Mouse (Mus musculus) left cerebral cortex, postnatal 14 days (tissue): ENCODE results near the gene Mta1. TPM values are rescaled to one million over a fixed set of nuclear protein-coding genes. Genes with fewer than 3 reads are reported as not detected.

Experiments
- DNase-seq, 2 experiments: peaks; one replicate each; pipeline ENCODE4 v3.0.0; 2021 to 2022; ENCODE audit warnings: low spot score in 2 of 2, mixed read lengths in 1 of 2
- intact Hi-C: fragments of 180-260 bp; cut with DNase I; formaldehyde crosslinking; loops from one replicate; pipeline ENCODE4 v1.15.1; 2025
- total RNA-seq, 2 experiments: library from RNA; stranded (reverse); gene quantifications; 2 replicates each; pipeline ENCODE4 v1.2.3; 2021

The Mta1 gene
- total RNA-seq, 2 experiments from 2014 or later, result 92.7 to 95.9 TPM

- intact Hi-C loops, result no loop called here
- DNase-seq, result no peak
These were observed 26.6 kb downstream of the Mta1 start for GRCm38 (mm10) chr12:113124726-113125125.

GRCm38 (mm10) chr12:113130732-113131131 lies 32.7 kb downstream of the Mta1 start:
- DNase-seq, result no peak
- intact Hi-C loops, result no loop called here

GRCm38 (mm10) chr12:113131601-113132000 lies 33.5 kb downstream of the Mta1 start:
- intact Hi-C loops, result no loop called here
- no peak for DNase-seq

- intact Hi-C loops, result no loop called here
These were observed 34.5 kb downstream of the Mta1 start for GRCm38 (mm10) chr12:113132567-113132966.

GRCm38 (mm10) chr12:113133260-113133659 lies 35.2 kb downstream of the Mta1 start:
- intact Hi-C loops, result no loop called here
- no peak for DNase-seq

More at GRCm38 (mm10) chr12:113132567-113132966, 34.5 kb downstream of the Mta1 start:
- DNase-seq, result no peak

GRCm38 (mm10) chr12:113133861-113134403 lies 35.9 kb downstream of the Mta1 start:
- no peak for DNase-seq
- intact Hi-C loops, result no loop called here

- intact Hi-C loops, result no loop called here
- no peak for DNase-seq
These were observed 36.4 kb downstream of the Mta1 start for GRCm38 (mm10) chr12:113134502-113134901.

- no peak for DNase-seq
- intact Hi-C loops, result no loop called here
These were observed 37.3 kb downstream of the Mta1 start for GRCm38 (mm10) chr12:113135401-113135800.

GRCm38 (mm10) chr12:113136492-113137020 lies 38.5 kb downstream of the Mta1 start:
- intact Hi-C loops, result no loop called here

GRCm38 (mm10) chr12:113137260-113138213 lies 39.5 kb downstream of the Mta1 start:
- no peak for DNase-seq

More at GRCm38 (mm10) chr12:113136492-113137020, 38.5 kb downstream of the Mta1 start:
- no peak for DNase-seq

GRCm38 (mm10) chr12:113138291-113138690 lies 40.2 kb downstream of the Mta1 start:
- intact Hi-C loops, result no loop called here
- DNase-seq, result no peak

More at GRCm38 (mm10) chr12:113137260-113138213, 39.5 kb downstream of the Mta1 start:
- intact Hi-C loops, result no loop called here

- no peak for DNase-seq
- intact Hi-C loops, result no loop called here
These were observed 41.1 kb downstream of the Mta1 start for GRCm38 (mm10) chr12:113138901-113139864.

- intact Hi-C loops, result no loop called here
- DNase-seq, result peak; percentile 94 to 98
These were observed 42.0 kb downstream of the Mta1 start, which contains the start of gene Crip2 for GRCm38 (mm10) chr12:113139908-113140615. Crip2 (plus strand) TSS chr12:113140236.

- intact Hi-C loops, result no loop called here
- DNase-seq, result no peak
These were observed 42.7 kb downstream of the Mta1 start for GRCm38 (mm10) chr12:113140616-113141411.

- DNase-seq, result peak in 1 of 2 experiments; percentile 34
- intact Hi-C loops, result no loop called here
These were observed 43.5 kb downstream of the Mta1 start for GRCm38 (mm10) chr12:113141531-113141973.

GRCm38 (mm10) chr12:113142021-113142975 lies 44.2 kb downstream of the Mta1 start:
- intact Hi-C loops, result no loop called here
- DNase-seq, result peak; percentile 46 to 75

GRCm38 (mm10) chr12:113143164-113143563 lies 45.1 kb downstream of the Mta1 start:
- no peak for DNase-seq
- intact Hi-C loops, result no loop called here
